Mouse (Mus musculus) kidney, adult 2 months (tissue): ENCODE measurements at regions not wholly inside any gene's neighbourhood (a gene's known extent, or its start where the extent isn't known, plus 50 kb on each side); places are given as distances from the start of the nearest gene placed in this dataset.

Source experiments
- CTCF ChIP-seq: fragments of 200-500 bp; conservative IDR thresholded peaks from 2 replicates; pipeline ENCODE4 v1.5.1; 2011; ENCODE audit warnings: low read depth, mild to moderate bottlenecking, control low read depth, low read length, moderate library complexity, mixed read lengths; ENCODE audit not compliant: insufficient read depth, insufficient read length
- POLR2A ChIP-seq: fragments of 200-500 bp; IDR thresholded peaks from one replicate; pipeline ENCODE4 v1.6.1; 2011; ENCODE audit warnings: low read depth, low read length, control low read depth

DNA sequence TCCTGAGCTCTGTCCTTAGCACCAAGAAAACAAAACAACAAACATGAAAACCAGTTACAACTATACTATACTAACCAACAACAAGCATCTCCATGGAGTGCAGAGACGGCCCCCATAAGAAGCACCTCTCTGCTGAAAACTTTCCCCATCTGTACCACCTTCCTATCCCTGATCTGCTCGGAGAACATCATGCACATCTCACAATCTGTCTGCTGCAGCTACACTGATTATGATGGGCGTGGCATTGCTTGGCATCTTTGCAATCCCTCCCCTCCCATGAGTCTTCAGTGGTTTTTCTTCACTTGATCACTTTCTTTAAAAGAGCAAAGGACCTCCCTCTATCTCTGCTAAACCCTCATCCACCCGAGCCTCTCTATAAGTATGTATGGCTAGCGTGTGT is 55.5 kb upstream of the Lta4h start:
- TF ChIP-seq CTCF (no peak), POLR2A (no peak)
